Comparison of ENCODE assay signal across 21 mouse cellular contexts in the genomic region with DNA sequence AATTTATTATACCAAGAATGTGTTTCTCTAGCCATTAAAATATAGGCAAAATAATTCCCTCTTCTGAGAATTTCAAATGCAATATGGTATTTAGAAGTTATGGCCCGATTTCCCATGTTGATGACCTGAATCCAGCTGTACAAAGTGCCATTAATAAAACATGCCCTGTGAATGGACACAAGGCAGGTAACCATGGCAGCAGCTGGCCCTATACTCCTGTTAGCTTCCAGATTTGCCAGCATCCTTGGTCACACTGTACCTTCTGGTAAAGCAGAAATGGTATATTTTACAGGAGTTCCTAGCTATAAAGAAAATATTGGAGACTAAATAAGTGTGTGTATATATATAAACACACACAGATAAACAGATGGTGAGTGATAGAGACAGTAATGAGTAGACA.
"Had no signal": no experiment of that assay in that cellular context is flagged by ENCODE, and none has a peak within 500 bp of the region (broad histone marks: within the 10 kb centered on the region; RNA-seq: fewer than 3 reads in every experiment).

No protein-coding gene starts in this region.

- DNase-seq: kidney, adult 2 months; kidney, postnatal 25 days; layer of hippocampus, adult 9-11 months; liver; lung, adult 18-20 months; lung, postnatal 10 days; lung, postnatal 36 days; right cerebral cortex, postnatal 25 days; spleen, adult 18-20 months; thymus, postnatal 25 days had no signal

- H3K27me3 ChIP-seq: limb, embryonic 13.5 days; liver, embryonic 12.5 days; liver, embryonic 15.5 days; lung, embryonic 15.5 days; midbrain, embryonic 12.5 days; stomach, embryonic 15.5 days had no signal

- H3K4me3 ChIP-seq: layer of hippocampus, adult 2 months; limb, embryonic 10.5 days; limb, embryonic 13.5 days; liver, embryonic 12.5 days; liver, embryonic 15.5 days; lung, embryonic 15.5 days; megakaryocyte, embryonic 14.5 days; midbrain, embryonic 12.5 days; stomach, embryonic 15.5 days had no signal

- H3K4me2 ChIP-seq: limb, embryonic 13.5 days; liver, embryonic 12.5 days; liver, embryonic 15.5 days; lung, embryonic 15.5 days; midbrain, embryonic 12.5 days; stomach, embryonic 15.5 days had no signal

- H3K36me3 ChIP-seq: limb, embryonic 10.5 days; limb, embryonic 13.5 days; liver, embryonic 12.5 days; liver, embryonic 15.5 days; lung, embryonic 15.5 days; midbrain, embryonic 12.5 days; stomach, embryonic 15.5 days had no signal

- H3K4me1 ChIP-seq: limb, embryonic 10.5 days; limb, embryonic 13.5 days; liver, embryonic 12.5 days; liver, embryonic 15.5 days; lung, embryonic 15.5 days; megakaryocyte, embryonic 14.5 days; midbrain, embryonic 12.5 days; stomach, embryonic 15.5 days had no signal

- H3K9me3 ChIP-seq: limb, embryonic 10.5 days; limb, embryonic 13.5 days; liver, embryonic 12.5 days; liver, embryonic 15.5 days; lung, embryonic 15.5 days; megakaryocyte, embryonic 14.5 days; midbrain, embryonic 12.5 days; stomach, embryonic 15.5 days had no signal

- H3K9ac ChIP-seq: limb, embryonic 13.5 days; liver, embryonic 12.5 days; liver, embryonic 15.5 days; lung, embryonic 15.5 days; midbrain, embryonic 12.5 days; stomach, embryonic 15.5 days had no signal

- ATAC-seq: intestine, postnatal 0 days; liver, embryonic 12.5 days had no signal

- H3K27ac ChIP-seq: kidney, postnatal 0 days; layer of hippocampus, adult 2 months; limb, embryonic 10.5 days; limb, embryonic 13.5 days; liver, embryonic 12.5 days; liver, embryonic 15.5 days; lung, embryonic 15.5 days; midbrain, embryonic 12.5 days; stomach, embryonic 15.5 days had no signal
